Mouse (Mus musculus) liver, adult 2 months (tissue): ENCODE measurements around the gene Gm20388. TPM values are rescaled to one million over a fixed set of nuclear protein-coding genes. Genes with fewer than 3 reads are reported as not detected.
"Not testable (repeated sequence)": the region's sequence is repeated elsewhere in the genome, so short reads cannot be mapped to it uniquely, and the experiment has no call there.

Source experiments
- DNase-seq: peaks from one replicate; pipeline ENCODE4 v3.0.0-alpha.2; 2011; ENCODE audit warnings: low read depth, low spot score; ENCODE audit errors: extremely low read depth
- H3K27ac ChIP-seq: fragments of 200-500 bp; replicated peaks from 2 replicates; pipeline ENCODE4 v1.5.1; 2012; ENCODE audit warnings: low read depth, mild to moderate bottlenecking, control low read depth, inconsistent platforms, low read length; ENCODE audit not compliant: insufficient read depth
- H3K27me3 ChIP-seq: fragments of 200-500 bp; 2 replicates; pipeline ENCODE4 v1.6.1; 2012; ENCODE audit warnings: mild to moderate bottlenecking, moderate library complexity, low read length, inconsistent platforms; ENCODE audit not compliant: control insufficient read depth, insufficient read depth
- H3K36me3 ChIP-seq: fragments of 200-500 bp; 2 replicates; pipeline ENCODE4 v1.6.1; 2012; ENCODE audit warnings: low read length, inconsistent platforms; ENCODE audit not compliant: control insufficient read depth, insufficient read depth
- H3K4me1 ChIP-seq: fragments of 200-500 bp; 2 replicates; pipeline ENCODE4 v1.6.1; 2011; ENCODE audit warnings: low read length; ENCODE audit not compliant: control insufficient read depth, insufficient read depth
- H3K4me3 ChIP-seq: fragments of 200-500 bp; 2 replicates; pipeline ENCODE4 v1.5.1; 2011; ENCODE audit warnings: low read depth, mild to moderate bottlenecking, control low read depth, low read length, moderate library complexity; ENCODE audit not compliant: insufficient read depth
- H3K79me2 ChIP-seq: fragments of 200-500 bp; 2 replicates; pipeline ENCODE4 v1.6.1; 2012; ENCODE audit warnings: inconsistent platforms, mild to moderate bottlenecking, low read length, moderate library complexity; ENCODE audit not compliant: control insufficient read depth, insufficient read depth
- H3K9ac ChIP-seq: fragments of 200-500 bp; 2 replicates; pipeline ENCODE4 v1.6.1; 2012; ENCODE audit warnings: low read depth, mild to moderate bottlenecking, control low read depth, inconsistent platforms, low read length
- CTCF ChIP-seq: fragments of 200-500 bp; IDR thresholded peaks from 2 replicates; pipeline ENCODE4 v1.5.1; 2011; ENCODE audit warnings: low read depth, low read length, control low read depth
- POLR2A ChIP-seq: fragments of 200-500 bp; IDR thresholded peaks from 2 replicates; pipeline ENCODE4 v1.6.1; 2011; ENCODE audit warnings: low read length, control low read depth; ENCODE audit not compliant: insufficient read depth; ENCODE audit errors: extremely low read depth
- WGBS: fragments of 180-500 bp; shearing (Covaris S2); methylation state at CpG from one replicate; pipeline ENCODE4 v1.1.7; 2018; 5-methylcytosine and 5-hydroxymethylcytosine counted together
- polyA plus RNA-seq: library from polyadenylated mRNA; depleted of rRNA; stranded (reverse); fragments of >200 nt; gene quantifications from 2 replicates; pipeline ENCODE4 v1.2.3, GENCODE M21; 2012
- total RNA-seq: library from RNA; depleted of rRNA; stranded (reverse); fragments of >200 nt; gene quantifications from 2 replicates; pipeline ENCODE4 v1.2.3, GENCODE M21; 2014

Gene Gm20388
- total and polyA plus RNA-seq, 2 experiments: 6.4 to 19.9 TPM

- TF ChIP-seq CTCF: no peak
- no peak for TF ChIP-seq POLR2A
- Histone ChIP-seq H3K36me3 (peaks cover 42% of the 10 kb centered on the region), H3K27me3 (no peaks in the 10 kb centered on the region), H3K79me2 (peaks cover 11% of the 10 kb centered on the region; the same call in 1 of the 2 replicates), H3K9ac (no peak overlapping the region), H3K27ac (no peak overlapping the region), H3K4me1 (no peaks in the 10 kb centered on the region), H3K4me3 (no peak overlapping the region)
- WGBS: 81% methylated on average over 6 of the region's 6 CpGs
- no peak for DNase-seq
Observed at GRCm38 (mm10) chr8:124007829-124008228, 4097.2 kb downstream of the Gm20388 start.

- Histone ChIP-seq H3K4me3 (no peak overlapping the region), H3K79me2 (peaks cover 13% of the 10 kb centered on the region; the same call in 1 of the 2 replicates), H3K4me1 (peaks cover 2% of the 10 kb centered on the region; the same call in 1 of the 2 replicates), H3K9ac (no peak overlapping the region), H3K27ac (no peak overlapping the region), H3K27me3 (no peaks in the 10 kb centered on the region), H3K36me3 (peaks cover 21% of the 10 kb centered on the region)
- DNase-seq: no peak
- 54% methylated on average over 3 of the region's 3 CpGs for WGBS
- TF ChIP-seq POLR2A: no peak
- TF ChIP-seq CTCF: no peak
Observed at GRCm38 (mm10) chr8:124011580-124011979, 4100.9 kb downstream of the Gm20388 start.

DNA sequence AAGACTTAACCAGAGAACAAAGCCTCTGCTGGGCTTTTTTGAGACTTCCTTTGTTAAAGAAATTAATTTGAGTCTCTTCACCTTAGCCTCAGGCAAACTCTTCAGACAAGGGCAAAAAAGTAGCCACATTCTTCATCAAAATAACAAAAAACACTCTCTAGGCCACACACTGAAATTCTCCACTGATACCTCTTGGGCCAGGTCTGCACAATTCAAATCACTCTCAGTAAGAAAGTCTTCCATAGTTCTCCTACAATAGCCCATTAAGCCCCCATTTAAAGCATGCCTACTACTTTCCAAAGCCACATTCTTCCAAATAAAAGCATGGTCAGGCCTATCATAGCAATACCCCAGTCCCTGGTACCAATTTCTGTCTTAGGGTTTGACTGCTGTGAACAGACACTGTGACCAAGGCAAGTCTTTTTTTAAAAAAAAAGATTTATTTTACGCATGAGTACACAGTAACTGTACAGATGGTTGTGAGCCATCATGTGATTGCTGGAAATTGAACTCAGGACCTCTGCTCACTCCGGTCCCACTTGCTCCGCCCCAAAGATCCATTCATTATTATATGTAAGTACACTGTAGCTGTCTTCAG, 4101.4 kb downstream of the Gm20388 start:
- 97% methylated on average over 3 of the region's 3 CpGs for WGBS
- Histone ChIP-seq H3K4me3 (no peak overlapping the region), H3K27me3 (no peaks in the 10 kb centered on the region), H3K36me3 (peaks cover 17% of the 10 kb centered on the region), H3K9ac (no peak overlapping the region), H3K79me2 (peaks cover 15% of the 10 kb centered on the region; the same call in 1 of the 2 replicates), H3K27ac (no peak overlapping the region), H3K4me1 (peaks cover 2% of the 10 kb centered on the region; the same call in 1 of the 2 replicates)
- DNase-seq: no peak
- TF ChIP-seq CTCF (no peak), POLR2A (no peak)

GRCm38 (mm10) chr8:124014299-124014698, 4103.7 kb downstream of the Gm20388 start:
- not testable (repeated sequence) for H3K4me1 ChIP-seq, H3K4me3 ChIP-seq, H3K27me3 ChIP-seq, H3K9ac ChIP-seq, H3K27ac ChIP-seq, H3K36me3 ChIP-seq, DNase-seq
- H3K79me2 ChIP-seq: peaks cover 26% of the 10 kb centered on the region
- 81% methylated on average over 7 of the region's 7 CpGs for WGBS

- DNase-seq: peak; percentile 23
- Histone ChIP-seq H3K9ac (no peak overlapping the region), H3K4me1 (peaks cover 6% of the 10 kb centered on the region), H3K36me3 (no peaks in the 10 kb centered on the region), H3K27ac (no peak overlapping the region), H3K4me3 (no peak overlapping the region), H3K27me3 (no peaks in the 10 kb centered on the region), H3K79me2 (peaks cover 31% of the 10 kb centered on the region)
- TF ChIP-seq CTCF (no peak), POLR2A (no peak)
- 16% methylated on average over 3 of the region's 3 CpGs for WGBS
Observed at GRCm38 (mm10) chr8:124014751-124015150, 4104.1 kb downstream of the Gm20388 start.

GRCm38 (mm10) chr8:124019782-124020181, 4109.1 kb downstream of the Gm20388 start:
- WGBS: 15% methylated on average over 13 of the region's 13 CpGs
- 0 out of 2 replicates have a peak, but pooled peaks cover 2% of the 10 kb centered on the region for H3K36me3 ChIP-seq
- H3K4me1 ChIP-seq: peaks cover 12% of the 10 kb centered on the region
- H3K4me3 ChIP-seq: peak overlapping the region; percentile 12; the same call in 1 of the 2 replicates
- peak overlapping the region; percentile 36; the same call in 1 of the 2 replicates for H3K9ac ChIP-seq
- peaks cover 39% of the 10 kb centered on the region for H3K79me2 ChIP-seq
- no peaks in the 10 kb centered on the region for H3K27me3 ChIP-seq
- peak; percentile 51 for DNase-seq
- no peak for TF ChIP-seq CTCF
- no peak for TF ChIP-seq POLR2A
- H3K27ac ChIP-seq: no peak overlapping the region
